Mouse (Mus musculus): ENCODE results near the gene Naa20. TPM values are rescaled to one million over a fixed set of nuclear protein-coding genes. Genes with fewer than 3 reads are reported as not detected.
A peak's percentile ranks its signal among the peaks of the same experiment; 100 is the strongest.

The Naa20 gene
- polyA plus RNA-seq (2021): 85.8 TPM

DNA sequence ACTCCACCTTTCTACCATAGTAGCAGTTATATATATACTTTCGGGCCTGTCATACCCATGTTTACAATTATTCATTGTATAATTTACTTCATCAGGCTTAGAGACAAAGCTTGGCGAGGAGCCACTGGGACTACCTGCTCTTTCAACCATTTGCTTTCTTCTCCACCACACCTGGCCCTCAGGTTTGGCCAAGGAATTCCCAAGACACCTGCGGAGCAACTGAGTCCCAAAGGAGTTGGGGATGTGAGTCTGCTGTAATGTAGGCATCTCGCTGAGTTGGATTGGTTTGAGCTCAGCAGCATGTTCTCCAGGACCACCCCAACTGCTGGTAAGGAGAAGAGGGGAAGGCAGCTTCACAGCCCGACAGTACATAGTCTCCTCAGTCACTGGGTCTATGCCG lies at the start of gene Naa20:
TSS of gene Naa20 (plus strand) at position 239 of the 400 bp plus-strand sequence.
- no peak for TF ChIP-seq CTCF (IDR thresholded peaks at IDR 0.05)
- ATAC-seq (no peak), DNase-seq (ENCODE audit: low read depth, low spot score) (no peak)
- in situ Hi-C loops (cut with MboI; ENCODE audit: low pct_unique_long_range_greater_than_20kb): loop anchor here (25.0 kb wide), 1 partner anchor 1315 kb away; the partner anchor contains the start of genes Dtd1 and Smim26
- ChIA-PET CTCF (interaction anchor here (1.5 to 1.8 kb wide), 2 partner anchors 9 to 27 kb away, joined by 4 to 5 read pairs; no protein-coding TSS in a partner anchor), POLR2A (interaction anchor here (0.6 kb wide), 1 partner anchor 1633 kb away, joined by 3 read pairs; no protein-coding TSS in a partner anchor)
- no peaks in the 10 kb centered on the region for H3K27me3 ChIP-seq

DNA sequence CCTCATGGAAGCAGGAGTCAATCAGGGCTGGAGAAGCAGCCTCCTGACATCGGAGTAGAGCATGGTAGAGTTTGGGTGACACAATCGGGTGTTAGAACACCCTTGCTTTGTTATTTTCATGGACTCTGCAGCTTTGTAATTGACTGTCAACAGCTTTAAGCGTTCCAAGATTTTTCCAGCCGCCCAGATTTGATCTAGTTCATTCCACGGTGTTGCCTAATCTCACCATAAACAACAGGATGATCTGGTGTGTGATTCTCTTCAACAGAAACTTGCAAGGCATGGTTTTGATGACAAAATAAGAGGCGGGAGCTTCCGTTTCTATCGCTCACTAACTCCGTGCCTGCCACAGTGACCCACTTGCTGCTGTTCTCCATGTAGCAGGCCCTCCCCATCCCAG lies 46.1 kb upstream of the Naa20 start:
- ChIA-PET POLR2A (no interaction called here), CTCF (interaction anchor here (1.0 kb wide), 1 partner anchor 12 kb away, joined by 4 read pairs; no protein-coding TSS in a partner anchor)
- H3K27me3 ChIP-seq: no peaks in the 10 kb centered on the region
- ATAC-seq (no peak), DNase-seq (ENCODE audit: low read depth, low spot score) (no peak)
- in situ Hi-C loops (cut with MboI; ENCODE audit: low pct_unique_long_range_greater_than_20kb): no loop called here
- TF ChIP-seq CTCF (IDR thresholded peaks at IDR 0.05): no peak

DNA sequence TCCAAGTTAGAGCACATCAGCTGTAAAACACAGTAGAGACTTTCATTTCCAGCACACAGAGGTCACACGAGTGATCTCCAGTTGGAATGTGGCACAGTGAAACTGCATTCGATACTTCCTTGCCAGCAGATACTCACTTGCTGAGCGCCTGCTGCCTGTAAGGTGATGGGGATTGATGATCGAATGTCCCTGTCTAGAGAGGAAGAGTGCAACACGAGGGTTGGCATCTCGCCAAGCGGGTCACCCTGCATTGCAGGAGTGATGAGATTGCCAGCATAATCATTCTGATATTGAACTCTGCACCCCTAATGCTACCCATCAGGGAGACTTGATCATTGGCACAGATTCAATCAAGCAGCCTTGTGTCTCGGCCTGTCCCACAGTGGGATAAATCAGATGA lies 44.0 kb upstream of the Naa20 start:
- CTCF ChIA-PET: interaction anchor here (0.6 to 1.0 kb wide), 2 partner anchors 20 to 23 kb away, joined by 3 read pairs; no protein-coding TSS in a partner anchor
- no peaks in the 10 kb centered on the region for H3K27me3 ChIP-seq
- in situ Hi-C loops (cut with MboI; ENCODE audit: low pct_unique_long_range_greater_than_20kb): no loop called here
- no peak for TF ChIP-seq CTCF (IDR thresholded peaks at IDR 0.05)
- ATAC-seq: no peak
- no peak for DNase-seq (ENCODE audit: low read depth, low spot score)
- POLR2A ChIA-PET: no interaction called here

DNA sequence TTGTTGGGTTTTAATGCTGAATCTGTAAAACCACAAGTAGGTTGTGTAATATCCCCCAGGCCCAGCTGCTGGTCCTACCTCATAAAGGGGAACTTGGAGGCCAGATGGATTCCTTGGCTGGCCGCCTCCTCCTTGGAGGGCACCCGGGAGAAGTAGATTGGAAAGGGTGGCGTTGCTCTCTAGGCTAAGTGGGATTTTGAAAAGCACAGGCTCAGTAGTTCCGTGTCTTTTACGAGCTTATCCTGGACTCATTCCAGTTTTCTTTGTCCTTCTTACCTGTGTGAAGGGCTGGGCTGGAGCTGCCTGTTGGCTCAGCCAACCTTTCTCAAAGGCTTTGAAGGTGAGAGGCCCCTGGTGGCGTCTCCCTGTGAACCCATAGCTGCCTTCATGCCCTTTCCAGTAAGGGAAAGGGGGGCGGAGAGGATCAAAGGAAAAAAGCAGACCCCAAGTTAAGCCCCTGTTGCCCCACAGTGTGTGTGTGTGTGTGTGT lies 42.4 kb upstream of the Naa20 start:
- ChIA-PET POLR2A (interaction anchor here (0.6 to 1.9 kb wide), 8 partner anchors 9 to 171 kb away, joined by 3 to 5 read pairs (median 3); no protein-coding TSS in a partner anchor), CTCF (interaction anchor here (1.1 to 2.8 kb wide), 8 partner anchors 16 to 158 kb away, joined by 3 to 13 read pairs (median 4); no protein-coding TSS in a partner anchor)
- DNase-seq (ENCODE audit: low read depth, low spot score): no peak

DNA sequence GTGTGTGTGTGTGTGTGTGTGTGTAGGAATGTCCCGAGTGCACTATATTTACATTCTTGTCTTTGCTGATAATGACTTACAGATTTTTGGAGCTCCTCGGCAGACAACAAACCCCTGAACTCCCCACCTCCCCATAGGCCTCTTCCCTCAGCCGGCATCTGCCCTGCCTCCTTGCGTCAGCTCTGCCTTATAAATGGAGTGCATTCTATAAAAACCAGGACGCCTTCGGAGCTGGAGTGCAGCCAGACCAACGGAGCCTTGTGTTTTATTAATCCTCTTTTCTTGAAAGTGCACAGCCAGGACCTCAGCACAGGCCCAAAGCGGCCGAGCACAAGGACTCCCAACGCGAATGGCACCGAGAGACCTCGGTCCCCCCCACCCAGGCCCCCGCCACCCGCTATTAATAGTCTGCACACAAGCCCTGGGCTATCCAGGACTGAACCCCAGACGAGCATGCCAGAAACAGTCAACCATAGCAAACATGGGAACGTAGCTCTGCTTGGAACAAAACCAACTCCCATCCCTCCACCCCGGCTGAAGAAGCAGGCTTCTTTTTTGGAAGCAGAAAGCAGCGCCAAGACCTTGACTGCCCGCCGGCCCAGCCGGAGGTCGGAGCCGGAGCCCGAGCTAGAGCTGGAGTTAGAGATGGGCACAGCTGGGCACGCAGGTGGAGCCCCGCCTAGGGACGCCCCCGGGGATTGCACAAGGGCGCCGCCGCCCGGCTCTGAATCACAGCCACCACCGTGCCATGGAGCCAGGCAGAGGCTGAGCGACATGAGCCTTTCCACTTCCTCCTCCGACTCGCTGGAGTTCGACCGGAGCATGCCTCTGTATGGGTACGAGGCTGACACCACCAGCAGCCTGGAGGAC lies 41.7 kb upstream of the Naa20 start:
- peak; percentile 82 for TF ChIP-seq CTCF (IDR thresholded peaks at IDR 0.05)
- CTCF ChIA-PET: interaction anchor here (1.1 to 2.8 kb wide), 8 partner anchors 19 to 159 kb away, joined by 3 to 13 read pairs (median 4); no protein-coding TSS in a partner anchor
- peak; percentile 86 for DNase-seq (ENCODE audit: low read depth, low spot score)
- peak; percentile 89 for ATAC-seq
- in situ Hi-C loops (cut with MboI; ENCODE audit: low pct_unique_long_range_greater_than_20kb): loop anchor here (5.0 to 10.0 kb wide), 2 partner anchors 73 to 155 kb away; no protein-coding TSS in a partner anchor
- H3K27me3 ChIP-seq: no peaks in the 10 kb centered on the region
- POLR2A ChIA-PET: interaction anchor here (0.6 to 1.9 kb wide), 9 partner anchors 9 to 172 kb away, joined by 3 to 5 read pairs (median 3); no protein-coding TSS in a partner anchor

More for the DNA sequence above, 42.4 kb upstream of the Naa20 start:
- TF ChIP-seq CTCF (IDR thresholded peaks at IDR 0.05): no peak
- H3K27me3 ChIP-seq: no peaks in the 10 kb centered on the region
- in situ Hi-C loops (cut with MboI; ENCODE audit: low pct_unique_long_range_greater_than_20kb): no loop called here
- ATAC-seq: no peak

DNA sequence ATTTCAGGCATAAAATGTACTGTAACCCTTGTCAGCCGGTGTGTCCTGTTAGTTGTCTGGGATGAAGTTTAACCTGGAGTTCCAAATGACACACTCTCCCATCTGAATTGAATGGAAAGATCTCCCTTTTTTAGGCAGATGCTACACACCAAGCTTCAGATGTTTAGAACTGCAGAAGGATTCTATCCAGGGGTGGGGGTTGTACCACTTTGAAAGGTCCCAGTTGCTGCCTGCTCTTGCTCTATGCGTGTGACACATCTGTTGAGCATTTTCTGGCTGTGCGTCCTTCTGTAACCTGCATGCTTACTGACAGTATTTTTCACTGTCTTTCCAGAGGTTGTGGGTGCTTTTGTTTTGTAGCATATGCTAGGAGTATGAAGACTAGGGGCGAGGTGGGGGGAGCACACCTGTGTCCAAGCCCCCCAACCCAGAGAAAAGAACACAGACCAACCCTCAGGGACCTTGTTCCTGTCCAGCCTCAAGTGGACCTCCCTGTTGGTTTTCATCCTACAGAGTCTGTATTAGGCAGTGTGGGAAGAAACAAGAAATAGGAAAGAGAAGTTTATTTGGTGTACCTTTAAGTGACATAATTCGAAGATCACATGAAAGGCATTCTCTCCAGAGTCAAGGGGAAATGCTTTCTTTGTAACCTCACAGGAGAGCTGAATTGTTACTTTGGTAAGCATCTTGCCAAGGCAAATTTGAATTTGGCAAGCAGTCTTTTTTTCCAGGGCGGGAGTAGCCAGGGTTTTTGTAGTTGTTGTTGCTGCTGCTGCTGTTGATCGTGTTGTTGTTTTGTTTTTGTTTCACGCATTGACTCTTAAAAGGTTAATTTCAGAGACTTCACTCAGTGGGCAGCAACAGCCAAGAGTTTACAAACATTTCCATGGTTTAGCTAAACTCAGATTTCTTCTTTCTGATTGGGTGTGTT lies 40.4 kb upstream of the Naa20 start:
- H3K27me3 ChIP-seq: no peaks in the 10 kb centered on the region
- ChIA-PET CTCF (interaction anchor here (1.1 to 2.8 kb wide), 7 partner anchors 9 to 161 kb away, joined by 3 to 13 read pairs (median 3); no protein-coding TSS in a partner anchor), POLR2A (interaction anchor here (0.6 to 1.3 kb wide), 4 partner anchors 12 to 116 kb away, joined by 3 to 5 read pairs (median 4); no protein-coding TSS in a partner anchor)
- in situ Hi-C loops (cut with MboI; ENCODE audit: low pct_unique_long_range_greater_than_20kb): loop anchor here (5.0 to 10.0 kb wide), 2 partner anchors 74 to 157 kb away; no protein-coding TSS in a partner anchor
- no peak for TF ChIP-seq CTCF (IDR thresholded peaks at IDR 0.05)
- ATAC-seq: no peak
- no peak for DNase-seq (ENCODE audit: low read depth, low spot score)

DNA sequence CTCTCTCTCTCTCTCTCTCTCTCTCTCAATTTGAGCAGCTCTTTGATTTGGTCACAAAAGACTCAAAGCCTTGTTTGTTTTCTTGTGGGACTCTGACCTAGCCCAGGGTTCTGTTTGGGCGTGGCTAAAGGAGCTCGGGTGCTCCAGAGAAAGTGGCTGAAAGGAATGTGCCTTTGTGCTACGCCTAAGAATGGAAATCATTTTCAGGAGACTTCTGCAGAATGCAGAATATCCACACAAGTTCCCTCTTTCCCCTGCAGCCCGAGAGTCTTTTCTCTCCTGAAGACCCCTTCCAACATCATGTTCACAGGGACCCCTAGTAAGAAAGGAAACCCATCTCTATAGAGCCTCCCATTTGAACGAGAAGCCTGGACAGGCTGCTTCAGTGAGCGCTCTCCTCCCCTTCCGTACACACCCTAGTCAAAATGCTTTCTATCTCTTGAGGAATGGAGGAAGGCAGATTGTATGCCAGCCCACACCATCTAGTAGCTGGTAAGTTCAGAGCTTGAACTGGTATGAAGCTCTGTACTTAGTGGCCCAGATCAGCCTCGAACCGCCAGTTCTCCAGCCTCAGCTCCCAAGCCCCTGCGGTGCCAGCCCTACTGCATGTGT lies 39.6 kb upstream of the Naa20 start:
- POLR2A ChIA-PET: interaction anchor here (0.6 to 0.7 kb wide), 4 partner anchors 18 to 498 kb away, joined by 3 to 5 read pairs (median 4); no protein-coding TSS in a partner anchor
- ATAC-seq (no peak), DNase-seq (ENCODE audit: low read depth, low spot score) (no peak)
- CTCF ChIA-PET: interaction anchor here (1.1 to 2.3 kb wide), 6 partner anchors 8 to 162 kb away, joined by 3 to 9 read pairs (median 4); no protein-coding TSS in a partner anchor
- in situ Hi-C loops (cut with MboI; ENCODE audit: low pct_unique_long_range_greater_than_20kb): loop anchor here (5.0 to 10.0 kb wide), 2 partner anchors 75 to 158 kb away; no protein-coding TSS in a partner anchor
- TF ChIP-seq CTCF (IDR thresholded peaks at IDR 0.05): no peak
- no peaks in the 10 kb centered on the region for H3K27me3 ChIP-seq

DNA sequence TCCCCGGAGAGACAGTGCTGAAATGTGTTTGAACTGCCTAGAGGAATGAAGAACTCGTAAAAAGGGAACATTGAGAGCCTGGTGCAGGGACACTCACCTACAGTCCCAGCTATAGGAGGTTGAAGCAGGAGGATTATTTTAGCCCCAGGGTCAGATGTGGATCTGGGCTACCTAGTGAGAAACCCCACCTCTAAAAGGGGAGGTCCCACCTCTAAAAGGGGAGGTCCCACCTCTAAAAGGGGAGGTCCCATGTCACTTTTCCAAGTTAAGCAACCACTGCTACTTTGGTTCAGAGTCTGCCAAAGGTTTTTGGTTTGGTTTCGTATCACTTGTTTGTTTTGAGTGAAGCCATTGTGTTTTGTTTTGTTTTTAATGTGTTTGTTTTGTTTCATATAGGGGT lies 36.6 kb upstream of the Naa20 start:
- no peaks in the 10 kb centered on the region for H3K27me3 ChIP-seq
- DNase-seq (ENCODE audit: low read depth, low spot score): no peak
- ChIA-PET POLR2A (no interaction called here), CTCF (no interaction called here)
- no peak for TF ChIP-seq CTCF (IDR thresholded peaks at IDR 0.05)
- no peak for ATAC-seq
- in situ Hi-C loops (cut with MboI; ENCODE audit: low pct_unique_long_range_greater_than_20kb): loop anchor here (10.0 kb wide), 1 partner anchor 161 kb away; no protein-coding TSS in a partner anchor

DNA sequence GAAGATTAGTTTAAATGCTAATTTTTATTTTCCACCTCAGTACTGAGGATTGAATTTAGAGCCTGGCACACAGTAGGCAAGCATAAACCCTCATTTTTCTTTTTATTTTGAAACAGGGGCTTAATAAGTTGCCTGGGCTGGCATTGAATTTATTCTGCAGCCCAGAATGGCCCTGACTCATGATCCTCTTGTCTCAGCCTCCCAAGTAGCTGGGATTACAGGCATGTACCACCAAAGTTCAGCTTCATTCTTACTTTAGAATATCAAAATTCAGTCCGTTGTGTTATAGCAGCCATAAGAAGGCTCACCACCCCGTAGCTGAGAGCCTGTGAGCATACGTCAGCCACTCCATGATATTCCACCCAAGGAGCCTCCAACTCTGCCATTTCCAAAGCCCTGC lies 35.7 kb upstream of the Naa20 start:
- CTCF ChIA-PET: interaction anchor here (1.1 kb wide), 1 partner anchor 29 kb away, joined by 3 read pairs; no protein-coding TSS in a partner anchor
- in situ Hi-C loops (cut with MboI; ENCODE audit: low pct_unique_long_range_greater_than_20kb): loop anchor here (10.0 kb wide), 1 partner anchor 161 kb away; no protein-coding TSS in a partner anchor
- ATAC-seq: no peak

More for the DNA sequence above, 35.7 kb upstream of the Naa20 start:
- no peak for TF ChIP-seq CTCF (IDR thresholded peaks at IDR 0.05)
- no peak for DNase-seq (ENCODE audit: low read depth, low spot score)
- H3K27me3 ChIP-seq: no peaks in the 10 kb centered on the region
- POLR2A ChIA-PET: no interaction called here
